Mouse (Mus musculus) forebrain, embryonic 16.5 days (tissue): ENCODE measurements around the gene Lars2. TPM values are rescaled to one million over a fixed set of nuclear protein-coding genes. Genes with fewer than 3 reads are reported as not detected.
A peak's percentile ranks its signal among the peaks of the same experiment; 100 is the strongest.
"Not testable (repeated sequence)": the region's sequence is repeated elsewhere in the genome, so short reads cannot be mapped to it uniquely, and the experiment has no call there.

Experiments used
- ATAC-seq: fragments of 200-750 bp; cut with Nextera tagmentation; 2 replicates; pipeline ENCODE4 v1.8.0; 2017; ENCODE audit warnings: mild to moderate bottlenecking, moderate library complexity
- H3K27ac ChIP-seq: fragments of 300-500 bp; sonication (generic); 2 replicates; pipeline ENCODE4 v1.5.1; 2014; ENCODE audit warnings: low read length, control low read depth
- H3K27me3 ChIP-seq: fragments of 300-500 bp; sonication (generic); replicated peaks from 2 replicates; pipeline ENCODE4 v1.6.1; 2014; ENCODE audit warnings: low read length; ENCODE audit not compliant: control insufficient read depth, insufficient read depth
- H3K36me3 ChIP-seq: fragments of 300-500 bp; sonication (generic); 2 replicates; pipeline ENCODE4 v1.6.1; 2014; ENCODE audit not compliant: control insufficient read depth, insufficient read depth
- H3K4me1 ChIP-seq: fragments of 300-500 bp; sonication (generic); replicated peaks from 2 replicates; pipeline ENCODE4 v1.6.1; 2014; ENCODE audit warnings: low read length; ENCODE audit not compliant: control insufficient read depth, insufficient read depth
- H3K4me2 ChIP-seq: fragments of 300-500 bp; sonication (generic); 2 replicates; pipeline ENCODE4 v1.6.1; 2014; ENCODE audit warnings: mild to moderate bottlenecking, low read length, control low read depth
- H3K4me3 ChIP-seq: fragments of 300-500 bp; sonication (generic); replicated peaks from 2 replicates; pipeline ENCODE4 v1.5.1; 2014; ENCODE audit warnings: mild to moderate bottlenecking, low read length, control low read depth
- H3K9ac ChIP-seq: fragments of 300-500 bp; sonication (generic); replicated peaks from 2 replicates; pipeline ENCODE4 v1.6.1; 2014; ENCODE audit warnings: low read depth, low read length, control low read depth
- H3K9me3 ChIP-seq: fragments of 300-500 bp; sonication (generic); 2 replicates; pipeline ENCODE4 v1.6.1; 2016; ENCODE audit warnings: low read length; ENCODE audit not compliant: control insufficient read depth
- WGBS: fragments of 180-500 bp; shearing (Covaris S2); extraction: QIAGEN DNeasy Blood & Tissue Kit; methylation state at CpG from one replicate; pipeline ENCODE4 v1.1.7; 2014; 5-methylcytosine and 5-hydroxymethylcytosine counted together
- polyA plus RNA-seq: library from polyadenylated mRNA; unstranded; fragments of >200 nt; fragmentation: Nextera tagmentation; extraction: Ambion mirVana; gene quantifications from 2 replicates; pipeline ENCODE4 v1.2.1, GENCODE M21; 2015

The Lars2 gene
- polyA plus RNA-seq, 1 experiment from 2014 or later = 763 TPM

DNA sequence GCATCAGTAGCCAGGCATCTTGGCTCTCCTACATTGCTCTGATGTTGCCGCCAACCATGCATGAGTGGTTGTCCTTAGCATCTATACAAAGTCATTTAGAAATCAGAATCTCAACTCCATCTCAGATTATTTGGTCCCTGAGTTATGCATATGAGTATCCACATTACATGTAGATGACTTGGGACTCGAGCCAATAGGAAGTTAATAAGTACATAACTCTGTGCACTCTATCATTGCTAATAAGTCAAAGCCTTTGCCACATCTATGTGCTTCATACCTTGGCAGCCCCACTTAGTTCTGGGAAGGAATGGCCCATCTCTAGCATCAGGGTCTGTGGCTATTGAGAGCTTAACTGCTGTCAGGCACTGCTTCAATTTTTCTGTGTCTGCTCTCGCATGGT lies 23.7 kb upstream of the Lars2 start:
- H3K27ac ChIP-seq = no peak overlapping the region
- H3K9me3 ChIP-seq = no peaks in the 10 kb centered on the region
- no peaks in the 10 kb centered on the region for H3K27me3 ChIP-seq
- no peak overlapping the region for H3K4me3 ChIP-seq
- no peaks in the 10 kb centered on the region for H3K36me3 ChIP-seq
- WGBS = 79% methylated on average over 3 of the region's 3 CpGs
- no peak overlapping the region for H3K4me2 ChIP-seq
- H3K9ac ChIP-seq = no peak overlapping the region
- H3K4me1 ChIP-seq = 0 out of 2 replicates have a peak, but pooled peaks cover 3% of the 10 kb centered on the region
- no peak for ATAC-seq

DNA sequence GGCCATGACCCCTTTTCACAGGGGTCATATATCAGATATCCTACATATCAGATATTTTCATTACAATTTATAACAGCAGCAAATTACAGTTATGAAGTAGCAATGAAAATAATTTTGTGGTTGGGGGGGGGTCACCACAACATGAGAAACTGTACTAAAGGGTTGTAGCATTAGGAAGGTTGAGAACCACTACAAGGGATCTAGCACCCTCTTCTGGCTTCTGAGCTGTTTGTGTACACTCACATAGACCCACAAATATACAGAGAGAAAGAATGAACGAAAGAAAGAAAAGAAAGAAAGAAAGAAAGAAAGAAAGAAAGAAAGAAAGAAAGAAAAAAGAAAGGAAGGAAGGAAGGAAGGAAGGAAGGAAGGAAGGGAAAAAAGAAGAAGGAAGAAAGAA lies 17.4 kb upstream of the Lars2 start:
- peaks cover 11% of the 10 kb centered on the region for H3K9me3 ChIP-seq
- H3K9ac ChIP-seq, H3K4me3 ChIP-seq, H3K36me3 ChIP-seq, H3K27ac ChIP-seq, ATAC-seq, H3K27me3 ChIP-seq, H3K4me2 ChIP-seq, H3K4me1 ChIP-seq: not testable (repeated sequence)
- 95% methylated on average over 1 of the region's 1 CpGs for WGBS

DNA sequence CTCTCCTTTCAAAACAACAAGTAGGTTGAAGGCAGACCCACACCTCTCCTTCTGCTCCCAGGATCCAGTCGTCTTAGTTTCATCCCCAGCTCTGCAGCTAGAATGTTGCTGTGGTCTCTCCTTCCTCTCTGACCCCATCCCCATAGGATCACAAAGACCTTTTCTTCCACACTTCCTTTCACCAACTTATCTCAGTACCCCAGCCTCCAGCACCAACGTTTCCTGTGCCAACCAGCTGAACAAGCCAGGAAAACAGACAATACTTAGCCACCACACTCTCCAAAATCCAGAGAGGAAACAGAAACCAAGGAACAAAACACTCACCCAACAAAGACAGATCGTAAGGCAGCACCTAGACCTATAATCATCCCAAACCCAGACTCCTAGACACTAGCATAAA lies 6.7 kb upstream of the Lars2 start:
- Histone ChIP-seq H3K4me3 (no peak overlapping the region), H3K4me1 (no peaks in the 10 kb centered on the region), H3K4me2 (no peak overlapping the region), H3K27me3 (no peaks in the 10 kb centered on the region), H3K9ac (no peak overlapping the region), H3K9me3 (no peaks in the 10 kb centered on the region), H3K36me3 (no peaks in the 10 kb centered on the region), H3K27ac (no peak overlapping the region)
- ATAC-seq = no peak
- WGBS = 50% methylated on average over 3 of the region's 3 CpGs

DNA sequence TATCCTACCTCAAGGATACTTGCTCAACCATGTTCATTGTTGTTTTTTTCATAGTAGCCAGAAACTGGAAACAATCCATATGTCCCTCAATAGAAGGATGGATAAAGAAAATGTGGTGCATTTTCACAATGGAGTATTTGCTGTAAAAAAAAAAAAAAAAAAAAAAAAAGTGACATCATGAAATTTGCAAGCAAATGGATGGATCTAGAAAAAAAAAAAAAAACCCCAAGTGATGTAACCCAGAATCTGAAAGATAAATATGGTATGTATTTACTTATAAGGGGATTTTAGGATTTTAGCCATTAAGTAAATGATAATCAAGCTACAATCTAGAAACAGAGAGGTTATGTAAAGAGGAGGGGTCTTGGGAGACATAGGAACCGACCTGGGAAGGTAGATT lies 1.4 kb upstream of the Lars2 start:
- 80% methylated on average over 1 of the region's 1 CpGs for WGBS

DNA sequence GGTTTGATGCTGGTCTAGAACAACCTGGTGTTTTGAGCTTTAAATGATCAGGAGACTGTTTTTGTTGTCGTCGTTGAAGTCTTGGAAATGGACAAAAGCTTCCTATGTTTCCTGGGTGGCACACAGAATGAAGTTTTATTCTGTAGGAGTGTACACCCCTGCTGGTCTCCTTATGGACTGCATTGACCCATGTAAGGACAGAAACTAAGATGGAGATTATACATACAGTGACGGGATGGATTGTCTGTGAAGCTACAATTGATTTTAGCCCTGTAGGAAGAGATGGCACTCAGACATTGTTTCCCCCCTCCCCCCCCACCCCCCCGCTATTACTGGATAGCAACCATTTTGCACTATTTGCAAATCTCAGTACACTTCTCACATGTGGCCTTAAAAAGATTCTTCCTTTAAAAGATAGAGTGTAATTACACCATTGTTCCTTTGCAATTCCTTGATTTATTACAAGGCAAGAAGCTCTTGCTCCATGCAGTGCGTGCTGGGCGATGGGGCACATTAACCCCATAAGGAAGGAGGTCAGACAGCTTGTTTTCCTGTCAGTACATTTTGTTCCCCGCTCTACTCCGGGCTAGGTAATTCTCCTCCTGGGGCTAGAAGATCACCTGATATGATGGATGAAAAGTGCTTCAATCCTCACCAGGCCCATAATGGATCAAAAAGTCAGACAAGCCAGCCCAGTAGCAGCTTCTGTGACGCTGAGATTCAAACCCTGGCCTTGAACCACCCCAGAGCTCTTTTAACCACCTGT lies 602 bp upstream of the Lars2 start:
- H3K27ac ChIP-seq = peak overlapping the region; percentile 75
- H3K27me3 ChIP-seq = no peaks in the 10 kb centered on the region
- no peaks in the 10 kb centered on the region for H3K9me3 ChIP-seq
- peaks cover 15% of the 10 kb centered on the region for H3K4me1 ChIP-seq
- ATAC-seq = peak; percentile 56
- peak overlapping the region; percentile 95 for H3K4me2 ChIP-seq
- peak overlapping the region; percentile 66 for H3K4me3 ChIP-seq
- peak overlapping the region; percentile 65 for H3K9ac ChIP-seq
- WGBS = 35% methylated on average over 9 of the region's 9 CpGs
- H3K36me3 ChIP-seq = no peaks in the 10 kb centered on the region

More for the DNA sequence above, 1.4 kb upstream of the Lars2 start:
- Histone ChIP-seq H3K4me2 (no peak overlapping the region), H3K27ac (no peak overlapping the region), H3K9ac (no peak overlapping the region), H3K4me3 (no peak overlapping the region), H3K9me3 (no peaks in the 10 kb centered on the region), H3K36me3 (no peaks in the 10 kb centered on the region), H3K4me1 (peaks cover 15% of the 10 kb centered on the region), H3K27me3 (no peaks in the 10 kb centered on the region)
- no peak for ATAC-seq

DNA sequence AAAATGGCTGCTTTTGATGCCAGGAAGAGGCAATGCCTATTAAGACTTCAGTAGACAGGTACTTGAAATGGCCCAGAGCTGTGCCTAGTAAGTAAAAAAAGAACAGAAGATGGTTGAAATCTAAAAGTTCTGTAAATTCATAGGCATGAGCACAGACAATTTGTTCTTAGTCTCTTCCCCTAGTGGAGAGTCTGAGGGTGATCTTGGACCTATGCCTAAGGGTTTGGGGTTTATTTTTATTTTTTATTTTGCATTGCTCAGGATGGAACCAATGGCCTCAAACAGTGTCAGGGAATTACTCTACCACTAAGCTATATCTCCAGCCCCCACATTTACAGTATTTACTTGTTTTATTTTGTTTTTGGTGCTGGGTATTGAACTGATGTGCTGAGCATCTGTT lies 909 bp downstream of the Lars2 start:
- Histone ChIP-seq H3K27ac (no peak overlapping the region), H3K4me3 (peak overlapping the region; percentile 66), H3K4me2 (peak overlapping the region; percentile 95), H3K9ac (no peak overlapping the region), H3K27me3 (no peaks in the 10 kb centered on the region), H3K9me3 (no peaks in the 10 kb centered on the region), H3K4me1 (peaks cover 15% of the 10 kb centered on the region), H3K36me3 (peaks cover 2% of the 10 kb centered on the region; the same call in 1 of the 2 replicates)
- ATAC-seq = no peak

DNA sequence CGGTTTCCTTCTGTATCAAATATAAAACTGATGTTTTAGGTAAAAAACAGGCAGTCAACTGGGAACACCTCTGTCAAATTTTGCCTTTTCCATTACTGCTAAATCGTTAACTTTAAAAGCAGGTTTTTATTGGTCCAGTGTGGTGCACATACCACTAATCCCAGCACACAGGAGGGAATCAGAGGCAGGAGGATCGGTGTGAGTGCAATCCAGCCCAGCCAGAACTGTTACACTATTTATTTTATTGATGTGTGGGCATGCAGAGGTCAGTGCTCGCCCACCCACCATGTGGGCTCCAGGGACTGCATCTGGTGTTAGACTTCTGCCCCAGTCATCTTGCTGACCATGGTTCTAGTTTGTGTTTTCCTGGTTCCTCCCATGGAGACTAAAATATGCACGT lies 15.7 kb downstream of the Lars2 start:
- H3K9ac ChIP-seq = no peak overlapping the region
- H3K9me3 ChIP-seq = no peaks in the 10 kb centered on the region
- H3K27me3 ChIP-seq = no peaks in the 10 kb centered on the region
- H3K4me1 ChIP-seq = peaks cover 25% of the 10 kb centered on the region
- H3K4me3 ChIP-seq = no peak overlapping the region
- no peak for ATAC-seq
- H3K4me2 ChIP-seq = no peak overlapping the region
- no peak overlapping the region for H3K27ac ChIP-seq
- H3K36me3 ChIP-seq = 0 out of 2 replicates have a peak, but pooled peaks cover 2% of the 10 kb centered on the region
- 89% methylated on average over 5 of the region's 5 CpGs for WGBS

DNA sequence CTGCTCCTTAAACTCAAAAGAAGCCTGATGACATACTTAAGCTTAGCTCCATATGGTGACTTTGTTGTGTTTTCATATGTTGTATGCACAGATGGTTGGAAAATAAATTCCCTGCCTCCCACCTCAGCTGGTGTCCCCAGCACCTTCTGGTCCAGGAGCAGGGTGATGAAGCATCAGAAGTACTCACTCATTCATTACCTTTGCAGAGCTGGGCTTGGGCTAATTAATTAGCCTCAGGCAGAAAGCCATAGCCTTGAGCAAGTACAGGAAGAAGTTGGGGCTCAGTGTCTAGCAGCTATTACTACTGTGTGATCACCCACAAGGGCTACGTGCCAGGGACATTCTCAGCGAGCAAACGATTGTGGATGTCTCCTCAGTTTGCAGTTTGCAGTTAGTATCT lies 18.0 kb downstream of the Lars2 start:
- Histone ChIP-seq H3K27ac (peak overlapping the region; percentile 70), H3K4me1 (peaks cover 25% of the 10 kb centered on the region), H3K27me3 (no peaks in the 10 kb centered on the region), H3K36me3 (no peaks in the 10 kb centered on the region; the same call in 1 of the 2 replicates), H3K4me3 (no peak overlapping the region), H3K4me2 (peak overlapping the region; percentile 4), H3K9me3 (no peaks in the 10 kb centered on the region), H3K9ac (no peak overlapping the region)
- WGBS = 13% methylated on average over 3 of the region's 3 CpGs
- peak; percentile 92 for ATAC-seq

DNA sequence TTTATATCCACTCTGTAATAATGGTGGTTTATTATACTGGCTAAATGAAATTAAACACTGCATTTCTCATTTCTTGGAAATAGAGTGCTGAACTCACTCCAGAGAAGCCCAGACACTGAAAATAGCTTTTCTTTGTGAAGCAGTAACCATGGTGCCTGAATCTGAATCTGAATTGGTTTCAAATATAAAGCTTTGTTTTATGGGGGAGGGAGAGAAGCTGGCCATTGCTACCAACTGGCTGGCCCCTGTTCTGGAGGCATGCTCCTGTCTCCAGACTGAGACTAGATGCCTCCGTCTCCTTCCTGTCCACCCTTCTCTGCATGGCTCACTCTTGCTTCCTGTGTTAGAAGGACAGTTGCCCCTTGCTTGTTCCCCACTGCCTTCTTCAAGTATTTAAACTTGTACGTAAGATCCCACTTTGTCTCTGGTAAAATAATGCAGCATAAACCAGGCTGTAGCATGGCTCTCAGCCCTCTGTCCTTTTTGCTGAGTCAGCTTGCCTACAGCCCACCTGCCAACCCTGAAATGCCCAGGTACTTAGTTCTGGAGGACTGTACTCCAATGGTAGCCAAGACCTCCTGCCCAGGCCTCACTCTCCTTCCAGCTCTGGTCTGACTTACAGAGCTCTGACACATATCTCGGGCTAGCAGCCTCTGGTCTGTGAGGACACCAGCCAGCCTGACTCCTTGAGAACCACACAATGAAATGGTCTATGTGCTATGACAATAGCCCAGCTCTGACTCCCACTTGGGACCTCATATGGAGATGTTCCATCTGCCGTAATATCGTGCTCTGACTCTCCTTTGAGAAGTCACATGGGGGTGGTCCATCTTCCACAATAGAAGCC lies 18.8 kb downstream of the Lars2 start:
- H3K4me1 ChIP-seq = peaks cover 25% of the 10 kb centered on the region
- WGBS = 49% methylated on average over 5 of the region's 5 CpGs
- peak; percentile 37 for ATAC-seq

More for the DNA sequence above, 18.8 kb downstream of the Lars2 start:
- Histone ChIP-seq H3K4me3 (no peak overlapping the region), H3K27me3 (no peaks in the 10 kb centered on the region), H3K4me2 (no peak overlapping the region), H3K9me3 (no peaks in the 10 kb centered on the region), H3K27ac (peak overlapping the region; percentile 70), H3K36me3 (no peaks in the 10 kb centered on the region; the same call in 1 of the 2 replicates), H3K9ac (no peak overlapping the region)
